Mouse (Mus musculus) liver, adult 2 months (tissue): ENCODE results near the gene Ahcy.

Experiments
- CTCF ChIP-seq: fragments of 200-500 bp; IDR thresholded peaks from 2 replicates; pipeline ENCODE4 v1.5.1; 2011; ENCODE audit warnings: low read depth, low read length, control low read depth
- POLR2A ChIP-seq: fragments of 200-500 bp; IDR thresholded peaks from 2 replicates; pipeline ENCODE4 v1.6.1; 2011; ENCODE audit warnings: low read length, control low read depth; ENCODE audit not compliant: insufficient read depth; ENCODE audit errors: extremely low read depth

- no peak for TF ChIP-seq POLR2A
- TF ChIP-seq CTCF: no peak
Observed at GRCm38 (mm10) chr2:155011086-155011656, 63.1 kb downstream of the Ahcy start.
